Mouse (Mus musculus) C3H10T1/2 (cell line): Measurements from ENCODE around the gene Cox7a1. TPM values are rescaled to one million over a fixed set of nuclear protein-coding genes. Genes with fewer than 3 reads are reported as not detected.

ENCODE experiments used
- polyA plus RNA-seq, 2 experiments: library from polyadenylated mRNA; unstranded; fragments of >200 nt; fragmentation: generic; extraction: Trizol; gene quantifications; one replicate each; pipeline ENCODE4 v1.2.1; 2012; ENCODE audit warnings: missing spikeins in 2 of 2

Cox7a1 gene
- polyA plus RNA-seq, result 1 to 10 TPM; 2.7 to 6.7 TPM

DNA sequence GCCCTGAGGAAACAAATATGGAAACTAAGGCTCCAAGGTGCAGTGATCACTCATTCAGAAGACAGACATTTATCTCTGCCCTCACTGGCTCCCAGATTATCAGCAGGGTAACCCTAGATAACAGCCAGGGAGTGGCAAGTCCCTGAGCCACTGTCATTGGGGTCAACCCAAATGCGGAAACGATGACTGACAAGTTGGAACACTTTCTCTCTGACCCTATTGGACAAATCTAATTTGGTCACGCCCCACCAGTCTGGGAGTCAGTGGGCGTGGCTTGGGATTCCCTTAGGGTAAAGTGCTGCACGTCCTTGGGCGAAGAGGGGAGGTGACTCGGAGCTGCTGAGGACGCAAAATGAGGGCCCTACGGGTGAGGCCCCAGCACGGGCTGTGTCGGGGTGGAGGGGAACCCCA, at the start of gene Cox7a1:
Gene Cox7a1 (plus strand): TSS at position 266 of the 411 bp plus-strand sequence.

DNA sequence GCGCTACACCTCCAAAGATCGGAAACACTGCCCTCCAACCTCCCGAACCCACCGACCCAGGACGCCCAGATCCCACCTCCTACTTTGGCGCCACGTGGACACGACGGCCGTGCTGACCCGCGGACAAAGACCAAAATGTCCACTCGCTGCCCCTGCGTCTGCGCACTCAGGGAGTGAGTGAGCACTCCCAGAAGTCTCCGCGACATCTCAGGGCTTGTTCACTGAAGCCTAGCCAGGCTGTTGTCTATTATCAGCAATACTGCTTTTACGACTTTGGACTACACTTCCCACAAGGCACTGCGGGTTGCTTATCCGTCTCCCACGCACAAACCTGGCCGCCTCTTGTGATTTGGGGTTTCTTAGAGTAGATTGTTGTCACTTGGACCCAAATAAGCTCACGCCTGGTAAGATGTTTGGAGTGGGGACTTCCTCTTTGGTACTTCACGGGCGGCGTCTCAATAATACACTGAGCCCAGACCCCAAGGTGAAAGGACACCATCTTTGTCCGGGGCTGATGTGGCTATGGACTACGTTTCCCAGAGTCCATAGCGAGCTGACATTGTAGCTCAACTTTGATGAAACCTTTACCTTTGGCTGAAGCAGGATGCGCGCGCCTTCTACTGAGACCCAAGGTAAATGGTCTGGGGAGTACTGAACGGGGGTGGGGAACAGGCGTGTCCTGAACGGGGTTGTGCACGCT, 14.2 kb upstream of the Cox7a1 start, which contains the start of gene Zfp146:
Gene Zfp146 (minus strand): TSS at position 168 of the 700 bp plus-strand sequence.

DNA sequence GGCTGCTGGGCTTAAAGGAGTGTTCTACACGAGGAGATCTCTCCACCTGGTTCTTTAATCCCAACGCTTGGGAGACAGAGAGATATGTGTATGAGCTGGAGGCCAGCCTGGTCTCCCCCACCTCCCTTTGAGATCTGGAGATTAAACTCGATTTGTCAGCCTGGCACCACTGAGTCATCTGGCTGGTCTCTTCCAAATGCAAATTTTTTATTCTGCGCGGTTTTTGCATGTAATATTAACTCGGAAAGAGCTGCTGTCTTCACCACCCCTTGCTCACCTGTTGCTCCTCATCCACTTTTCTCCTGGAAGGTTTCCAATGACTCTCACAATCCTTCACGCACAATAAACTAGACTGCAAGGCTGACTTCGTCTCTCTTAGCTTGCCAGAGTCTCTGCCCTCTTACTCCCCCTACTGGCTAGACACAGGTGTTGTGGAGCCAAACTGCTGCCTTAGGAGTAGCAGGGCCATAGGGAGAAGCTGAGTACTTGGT, 14.6 kb downstream of the Cox7a1 start, which contains the start of gene Capns1:
Gene Capns1 (minus strand): TSS at position 331 of the 491 bp plus-strand sequence.

DNA sequence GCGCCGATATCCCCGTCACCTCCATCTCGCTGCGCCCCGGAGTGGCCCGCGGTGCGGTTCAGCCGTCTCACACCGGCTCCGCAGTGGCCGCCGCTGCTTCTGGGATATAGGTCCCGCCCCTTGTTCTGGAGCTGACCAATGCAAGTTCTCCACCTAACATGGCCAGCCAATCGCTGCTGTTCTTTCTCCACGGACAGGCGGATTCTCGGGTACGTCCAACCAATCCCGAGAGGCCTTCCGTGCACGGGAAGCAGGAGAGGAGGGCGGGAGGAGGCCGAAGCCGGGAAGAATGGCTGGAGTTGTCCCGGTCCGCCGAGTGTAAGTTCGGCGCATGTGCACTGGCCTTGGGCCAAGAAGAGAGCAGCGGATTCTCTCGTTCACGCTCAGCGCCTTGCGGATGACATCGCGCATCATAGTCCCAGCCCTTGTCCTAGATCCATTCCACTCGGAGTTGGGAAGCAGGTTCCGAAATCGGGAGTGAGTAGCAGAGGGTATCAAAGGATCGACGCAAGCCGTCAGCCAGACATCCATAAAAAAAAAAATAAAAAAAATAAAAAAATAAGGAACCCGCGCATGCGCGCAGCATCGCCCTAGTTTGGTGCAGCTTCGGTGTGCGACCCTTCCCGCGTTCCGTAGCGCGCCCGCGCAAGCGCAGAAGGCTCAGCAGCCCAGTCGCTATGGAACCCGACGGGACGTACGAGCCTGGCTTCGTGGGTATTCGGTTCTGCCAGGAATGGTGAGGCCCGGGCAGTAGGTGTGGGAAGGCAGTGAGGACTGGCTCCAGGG, 47.9 kb downstream of the Cox7a1 start, which contains the start of the genes Polr2i and Tbcb:
Gene Polr2i (plus strand): TSS at position 280 of the 786 bp plus-strand sequence.
Gene Tbcb (minus strand): TSS at position 604 of the 786 bp plus-strand sequence.

DNA sequence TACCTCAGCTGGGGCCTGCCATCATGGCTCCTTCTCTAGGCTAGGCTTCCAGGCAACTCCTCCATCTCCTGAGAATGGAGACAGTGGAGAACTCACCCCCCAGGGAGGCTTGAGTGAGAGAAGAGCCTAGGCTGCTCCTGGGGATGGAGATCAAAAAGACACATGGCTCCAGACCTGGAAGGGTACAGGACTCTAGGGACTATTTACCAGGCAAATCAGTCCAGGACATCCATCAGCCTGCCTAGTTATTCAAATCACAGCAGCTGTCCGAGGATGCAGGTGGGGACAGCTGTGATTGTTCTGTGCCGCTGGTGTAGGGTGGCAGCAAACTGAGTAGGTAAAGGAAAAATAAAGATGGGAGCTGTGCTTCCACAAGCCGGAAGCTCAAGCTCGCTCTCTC, 51.7 kb downstream of the Cox7a1 start, which contains the start of gene Ovol3:
Gene Ovol3 (minus strand): TSS at position 101 of the 400 bp plus-strand sequence.

Other genes with a start within 250 kb of the Cox7a1 start
- 1 to 10 TPM in 1 of 2 experiments, under 1 TPM in 1; 0.29 to 2.7 TPM for gene Zfp74, start 230.1 kb upstream of the Cox7a1 start, polyA plus RNA-seq
- gene Zfp568, start 200.2 kb upstream of the Cox7a1 start, polyA plus RNA-seq, result 1 to 10 TPM in 1 of 2 experiments, under 1 TPM in 1; 0.22 to 2.1 TPM
- gene Zfp14, start 132.8 kb upstream of the Cox7a1 start, polyA plus RNA-seq, result 1 to 10 TPM in 1 of 2 experiments, under 1 TPM in 1; 0.07 to 2.3 TPM
- gene Zfp82, start 111.2 kb upstream of the Cox7a1 start, polyA plus RNA-seq, result 1 to 10 TPM in 1 of 2 experiments, under 1 TPM in 1; 0.41 to 2.9 TPM
- under 1 TPM; 0.02 to 0.77 TPM for gene Gm26920, start 93.7 kb upstream of the Cox7a1 start, polyA plus RNA-seq
- 1 to 10 TPM in 1 of 2 experiments, under 1 TPM in 1; 0.22 to 4.5 TPM for gene Zfp566, start 93.6 kb upstream of the Cox7a1 start, polyA plus RNA-seq
- 10 to 100 TPM in 1 of 2 experiments, under 1 TPM in 1; 0.92 to 11.2 TPM for gene Zfp260, start 89.4 kb upstream of the Cox7a1 start, polyA plus RNA-seq
- gene Zfp382, start 62.2 kb upstream of the Cox7a1 start, polyA plus RNA-seq, result 1 to 10 TPM in 1 of 2 experiments, under 1 TPM in 1; 0.15 to 2.5 TPM
- gene Zfp146, start 14.4 kb upstream of the Cox7a1 start, polyA plus RNA-seq, result 10 to 100 TPM in 1 of 2 experiments, under 1 TPM in 1; 0.48 to 12.2 TPM
- 100 to 1,000 TPM; 667 to 923 TPM for gene Capns1, start 14.7 kb downstream of the Cox7a1 start, polyA plus RNA-seq
- gene Polr2i, start 47.8 kb downstream of the Cox7a1 start, polyA plus RNA-seq, result 100 to 1,000 TPM; 140 to 190 TPM
- 100 to 1,000 TPM; 159 to 336 TPM for gene Tbcb, start 48.1 kb downstream of the Cox7a1 start, polyA plus RNA-seq
- gene Ovol3, start 51.6 kb downstream of the Cox7a1 start, polyA plus RNA-seq, result under 1 TPM in 1 of 2 experiments, not detected in 1; 0.08 TPM
- gene Thap8, start 96.0 kb downstream of the Cox7a1 start, polyA plus RNA-seq, result under 1 TPM; 0.15 to 0.45 TPM
- 10 to 100 TPM; 12.7 to 22.5 TPM for gene Wdr62, start 96.3 kb downstream of the Cox7a1 start, polyA plus RNA-seq
- 100 to 1,000 TPM in 1 of 2 experiments, 10 to 100 TPM in 1; 59.0 to 203 TPM for gene Clip3, start 107.6 kb downstream of the Cox7a1 start, polyA plus RNA-seq
- gene Alkbh6, start 124.6 kb downstream of the Cox7a1 start, polyA plus RNA-seq, result 10 to 100 TPM; 28.8 to 45.8 TPM
- gene Syne4, start 130.7 kb downstream of the Cox7a1 start, polyA plus RNA-seq, result 1 to 10 TPM in 1 of 2 experiments, under 1 TPM in 1; 0.21 to 1.4 TPM
- gene E130208F15Rik, start 137.6 kb downstream of the Cox7a1 start, polyA plus RNA-seq, result not detected
- gene Sdhaf1, start 139.8 kb downstream of the Cox7a1 start, polyA plus RNA-seq, result 10 to 100 TPM; 13.5 to 16.3 TPM
- 1 to 10 TPM; 2.1 to 5.0 TPM for gene Lrfn3, start 178.6 kb downstream of the Cox7a1 start, polyA plus RNA-seq
- not detected for gene Tyrobp, start 229.6 kb downstream of the Cox7a1 start, polyA plus RNA-seq
- gene Hcst, start 235.7 kb downstream of the Cox7a1 start, polyA plus RNA-seq, result not detected
- not detected for gene Nfkbid, start 237.6 kb downstream of the Cox7a1 start, polyA plus RNA-seq